Mouse (Mus musculus) layer of hippocampus, postnatal 36 days (tissue): Measurements from ENCODE around the gene Gm28036. TPM values are rescaled to one million over a fixed set of nuclear protein-coding genes. Genes with fewer than 3 reads are reported as not detected.
"Not testable (repeated sequence)": the region's sequence is repeated elsewhere in the genome, so short reads cannot be mapped to it uniquely, and the experiment has no call there.

Source experiments
- DNase-seq, 2 experiments: peaks; one replicate each; pipeline ENCODE4 v3.0.0; 2022
- total RNA-seq, 2 experiments: library from RNA; stranded (reverse); gene quantifications; 2 replicates each; pipeline ENCODE4 v1.2.3; 2021

The Gm28036 gene
- total RNA-seq: 10 to 100 TPM; 23.6 to 23.8 TPM

DNA sequence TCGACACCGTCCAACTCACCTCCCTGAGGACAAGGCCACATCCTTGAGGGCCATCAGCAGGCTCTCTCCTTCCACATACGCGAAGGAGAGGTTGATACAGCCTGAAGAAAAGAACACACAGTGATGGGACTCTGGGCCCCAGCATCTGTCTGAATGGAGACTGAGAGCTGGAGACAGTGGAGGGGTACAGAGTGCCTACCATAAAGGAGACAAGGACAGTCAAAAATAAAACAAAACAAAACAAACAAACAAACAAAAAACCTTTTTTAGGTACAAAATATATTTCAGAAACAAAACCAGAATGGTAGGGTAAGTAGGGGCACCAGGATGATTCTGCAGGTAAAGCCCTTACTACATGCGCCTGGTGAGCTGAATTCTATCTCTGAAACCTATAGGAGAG lies at the start of gene Gm28036:
TSS of gene Gm28036 (minus strand) at position 101 of the 400 bp plus-strand sequence.
- no peak for DNase-seq

DNA sequence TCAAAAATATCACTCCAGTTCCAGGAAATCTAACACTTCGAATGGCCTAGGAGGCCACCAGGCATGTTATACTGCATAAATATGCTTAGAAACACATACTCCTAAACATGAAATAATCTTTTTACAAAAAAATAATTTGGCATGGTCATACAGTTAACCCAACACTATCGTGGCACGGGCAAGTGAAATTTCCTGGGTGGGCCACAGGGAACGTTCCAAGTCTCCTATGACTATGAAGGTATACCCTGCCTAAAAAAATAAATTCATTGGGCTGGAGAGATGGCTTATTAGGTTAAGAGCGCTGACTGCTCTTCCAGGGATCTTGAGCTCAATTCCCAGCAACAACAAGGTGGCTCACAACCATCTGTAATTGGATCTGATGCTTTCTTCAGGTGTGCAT lies 39.7 kb upstream of the Gm28036 start:
- DNase-seq: no peak

DNA sequence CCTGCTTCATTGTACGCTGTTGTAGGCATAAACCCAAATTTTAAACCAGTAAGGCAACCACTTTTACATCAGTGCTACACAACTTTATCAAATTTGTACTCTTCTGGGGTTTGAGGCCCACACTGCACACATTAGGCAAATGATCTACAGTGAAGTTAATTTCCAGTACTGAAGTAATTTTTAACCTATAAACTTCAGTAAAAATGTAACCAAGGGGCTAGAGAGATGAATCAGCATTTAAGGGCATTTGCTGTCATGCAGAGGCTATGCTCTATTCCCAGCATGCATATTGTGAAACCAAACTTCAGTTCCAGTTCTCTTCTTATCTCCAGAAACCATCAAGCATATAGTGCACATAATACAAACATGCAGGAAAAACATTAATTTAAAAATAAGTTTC lies 38.6 kb upstream of the Gm28036 start:
- DNase-seq: no peak

DNA sequence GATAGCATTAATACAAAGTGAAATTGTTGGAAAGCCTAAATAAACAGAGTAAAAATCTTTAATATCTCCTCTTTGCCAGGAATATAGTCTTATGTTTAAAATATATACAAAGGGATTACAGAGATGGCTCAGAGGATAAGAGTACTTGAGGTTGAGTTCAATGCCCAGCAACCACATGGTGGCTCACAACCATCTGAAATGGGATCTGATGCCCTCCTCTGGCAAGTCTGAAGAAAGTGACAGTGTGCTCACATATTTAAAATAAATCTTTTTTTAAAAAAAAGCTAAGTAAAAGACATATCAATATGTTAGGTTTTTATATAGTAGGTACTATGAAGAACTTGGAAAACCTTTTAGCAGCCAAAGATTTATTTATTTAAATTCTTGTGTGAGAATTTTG lies 24.6 kb upstream of the Gm28036 start:
- DNase-seq: no peak

DNA sequence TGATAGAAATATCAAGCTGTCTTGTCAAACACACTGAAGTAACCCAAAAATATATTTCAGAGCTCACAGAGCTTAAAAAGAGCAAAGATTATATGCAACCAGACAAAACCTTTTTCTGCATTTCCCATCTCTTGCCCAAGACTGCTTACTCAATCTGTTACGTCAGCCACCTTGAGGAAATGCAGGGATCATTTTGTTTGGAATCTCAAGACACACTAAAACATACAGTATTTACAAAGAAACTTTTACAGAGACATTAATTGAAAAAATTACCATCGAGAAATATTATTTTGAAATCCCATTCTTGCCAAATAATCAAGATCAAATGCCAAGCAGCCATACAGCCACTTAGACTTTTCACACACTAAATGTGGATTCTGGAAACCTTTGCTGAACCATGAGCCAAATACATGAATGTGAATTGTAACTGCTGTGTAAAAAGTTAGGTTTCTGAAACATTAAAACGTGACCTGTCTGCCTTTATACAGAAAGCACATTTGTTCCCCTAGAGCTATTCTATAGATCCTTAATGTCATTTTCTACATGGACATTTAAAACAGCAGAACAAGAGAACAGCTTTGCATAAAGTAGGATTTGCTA lies 20.5 kb upstream of the Gm28036 start:
- DNase-seq: no peak

DNA sequence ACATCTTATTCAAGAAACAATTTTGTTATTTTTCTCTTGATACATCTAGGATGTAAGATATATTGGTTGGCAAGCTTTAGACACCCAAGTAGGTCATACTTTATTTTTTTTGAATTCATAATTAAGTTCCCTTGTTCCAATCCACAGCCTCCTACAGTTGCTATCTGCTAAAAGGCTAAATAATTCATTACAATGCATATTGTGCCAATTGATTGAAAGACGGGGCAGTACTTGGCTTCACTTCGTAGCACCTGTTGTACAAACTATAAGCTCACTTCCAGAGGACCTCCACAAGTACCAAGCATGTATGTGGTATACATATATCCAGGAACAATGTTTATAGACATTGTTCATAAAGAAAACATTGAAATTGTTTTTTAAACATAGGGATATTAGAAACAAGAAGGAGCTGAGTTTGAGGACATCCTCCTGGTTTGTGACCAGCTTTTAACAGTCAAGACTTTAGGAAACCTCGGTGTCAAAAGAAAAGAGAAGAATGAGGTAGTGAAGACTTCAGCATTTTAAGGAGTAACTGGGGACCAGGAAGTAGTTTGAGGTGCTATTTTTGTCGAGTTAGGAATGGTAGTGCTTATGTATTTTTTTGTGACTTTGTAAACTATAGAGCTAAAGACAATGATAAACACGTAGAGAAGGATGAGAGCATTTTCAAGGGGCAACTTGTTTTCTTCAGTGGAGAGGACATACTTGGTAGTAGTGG lies 19.5 kb upstream of the Gm28036 start:
- no peak for DNase-seq

DNA sequence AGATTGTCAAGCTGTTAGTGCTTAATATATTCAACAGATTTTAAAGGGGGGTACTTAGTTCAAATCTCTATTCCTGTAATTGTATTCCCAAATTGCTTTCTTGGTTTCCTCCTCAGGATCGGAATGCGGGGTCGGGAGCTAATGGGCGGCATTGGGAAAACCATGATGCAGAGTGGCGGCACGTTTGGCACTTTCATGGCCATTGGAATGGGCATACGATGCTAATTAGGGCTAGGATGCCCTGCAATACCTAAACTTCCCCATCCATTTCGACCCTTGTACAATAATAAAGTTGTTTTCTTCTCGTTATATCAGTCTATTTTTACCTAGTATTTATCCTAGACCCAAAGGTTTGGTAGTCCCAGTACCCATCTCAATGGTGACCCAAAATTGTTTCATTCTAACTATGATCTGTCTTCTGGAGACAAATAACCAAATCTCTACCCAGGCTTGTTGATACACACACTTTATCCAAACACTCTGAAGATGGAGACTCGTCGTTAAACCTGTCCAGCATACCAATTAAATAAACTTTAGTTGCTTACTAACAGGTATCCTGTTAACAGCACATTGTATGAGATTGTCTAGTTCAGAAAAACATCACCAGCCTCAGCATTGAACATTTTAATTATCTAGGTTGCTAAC lies 18.7 kb upstream of the Gm28036 start:
- DNase-seq: no peak

DNA sequence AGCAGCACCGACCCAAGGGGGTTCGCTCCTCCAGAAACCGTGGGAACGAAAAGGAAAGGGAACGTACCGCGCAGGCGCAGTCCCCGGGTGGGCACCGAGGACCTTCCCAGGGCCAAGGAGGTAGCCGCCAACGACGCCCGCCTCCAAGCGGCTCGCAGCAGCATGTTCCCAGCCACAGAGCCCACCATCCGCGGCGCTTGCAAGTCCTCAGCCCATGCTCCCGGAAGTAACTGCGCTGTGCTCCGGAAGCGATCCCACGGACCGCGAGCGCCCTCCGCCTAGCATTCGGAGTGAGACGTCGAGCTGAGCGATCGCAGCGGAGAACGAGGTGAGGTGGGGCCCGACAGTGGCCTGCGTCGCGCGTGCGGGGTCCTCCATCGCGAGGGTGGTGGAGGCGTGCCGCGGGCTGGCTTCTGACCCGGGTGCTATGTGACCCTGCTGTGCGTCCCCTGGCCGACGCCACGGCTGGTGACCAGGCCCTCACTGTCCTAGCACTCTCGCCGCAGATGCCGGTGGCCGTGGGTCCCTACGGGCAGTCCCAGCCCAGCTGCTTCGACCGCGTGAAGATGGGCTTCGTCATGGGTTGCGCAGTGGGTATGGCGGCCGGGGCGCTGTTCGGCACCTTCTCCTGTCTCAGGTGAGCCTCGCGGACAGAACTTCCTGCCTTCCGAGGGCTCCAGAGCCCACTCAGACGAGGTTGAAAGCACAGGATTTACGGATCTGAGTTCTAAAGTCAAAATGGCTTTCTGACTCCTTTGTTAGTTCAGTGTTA lies 17.2 kb upstream of the Gm28036 start, which contains the start of the genes Romo1 and Nfs1:
TSS of gene Romo1 (plus strand) at position 87 of the 772 bp plus-strand sequence.
TSS of gene Nfs1 (minus strand) at position 234 of the 772 bp plus-strand sequence.
- DNase-seq: peak; percentile 90 to 93

DNA sequence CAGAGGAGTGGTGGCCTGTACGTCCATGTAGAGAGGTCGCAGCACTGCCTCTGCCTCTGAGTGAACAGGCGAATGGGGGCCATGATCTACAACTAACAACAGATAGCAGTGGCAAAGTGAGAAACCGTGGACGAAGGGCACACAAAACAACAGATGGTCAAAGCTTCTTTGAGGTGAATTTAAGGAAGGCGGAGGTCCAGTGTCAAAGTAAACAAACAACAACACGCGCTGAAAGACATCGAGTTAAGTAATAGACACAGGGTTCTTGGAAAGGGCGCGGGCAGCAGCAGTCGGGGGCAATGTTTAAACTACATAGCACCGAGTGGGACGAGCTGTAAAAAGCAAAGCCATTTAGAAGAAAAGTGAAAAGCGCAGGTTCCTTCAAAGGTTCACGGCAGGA lies 16.5 kb upstream of the Gm28036 start:
- no peak for DNase-seq

DNA sequence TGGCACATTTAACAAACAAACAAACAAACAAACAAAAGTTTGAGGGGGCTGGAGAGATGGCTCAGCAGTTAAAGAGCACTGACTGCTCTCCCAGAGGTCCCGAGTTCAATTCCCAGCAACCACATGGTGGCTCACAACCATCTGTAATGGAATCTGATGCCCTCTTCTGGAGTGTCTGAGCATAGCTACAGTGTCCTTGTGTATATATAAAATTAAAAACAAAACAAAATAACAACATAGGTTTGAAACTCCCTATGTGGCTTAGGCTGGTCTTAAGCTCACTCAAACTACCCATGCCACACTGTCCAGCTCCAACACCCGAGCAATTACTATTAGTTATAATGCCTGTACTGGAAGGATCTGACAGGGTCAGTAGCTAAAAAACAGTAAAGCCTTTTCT lies 15.9 kb upstream of the Gm28036 start:
- no peak for DNase-seq

DNA sequence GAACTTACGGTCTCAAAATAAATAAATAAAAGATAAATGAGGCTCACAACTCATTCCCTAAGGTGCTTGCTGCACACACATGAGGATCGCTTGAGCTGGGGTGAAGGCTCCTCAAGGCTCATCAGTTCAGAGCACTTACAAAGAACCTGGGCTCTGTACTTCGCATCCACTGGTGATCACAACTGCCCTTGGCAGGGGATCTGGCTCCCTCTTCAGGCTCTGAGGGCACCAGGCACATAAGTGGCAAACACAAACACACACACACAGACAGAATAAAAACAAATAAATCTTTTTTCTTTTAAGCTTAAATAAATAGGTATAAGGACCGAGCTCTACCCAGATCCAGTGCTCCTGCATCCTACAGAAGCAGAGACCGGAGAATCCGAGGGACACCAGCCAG lies 8.8 kb upstream of the Gm28036 start:
- DNase-seq: no peak

DNA sequence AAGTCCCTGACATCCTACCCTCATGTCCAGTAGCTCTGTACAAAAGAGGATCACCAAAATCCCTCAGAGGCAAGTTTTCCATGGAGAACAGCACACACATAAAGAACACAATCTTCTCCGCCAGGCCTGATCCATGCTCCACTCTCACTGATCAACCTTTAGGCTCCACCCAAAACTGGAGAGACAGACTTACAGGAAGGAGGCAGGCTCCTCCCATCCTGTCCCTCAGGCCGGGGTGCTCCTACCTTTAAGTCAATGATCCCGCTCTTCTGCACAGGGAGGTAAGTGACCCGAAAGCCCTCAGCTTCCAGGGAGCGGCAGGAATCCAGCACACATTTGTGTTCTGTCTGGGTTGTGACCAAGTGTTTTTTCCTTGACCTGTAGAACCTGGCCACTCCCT lies 7.3 kb upstream of the Gm28036 start:
- DNase-seq: no peak

DNA sequence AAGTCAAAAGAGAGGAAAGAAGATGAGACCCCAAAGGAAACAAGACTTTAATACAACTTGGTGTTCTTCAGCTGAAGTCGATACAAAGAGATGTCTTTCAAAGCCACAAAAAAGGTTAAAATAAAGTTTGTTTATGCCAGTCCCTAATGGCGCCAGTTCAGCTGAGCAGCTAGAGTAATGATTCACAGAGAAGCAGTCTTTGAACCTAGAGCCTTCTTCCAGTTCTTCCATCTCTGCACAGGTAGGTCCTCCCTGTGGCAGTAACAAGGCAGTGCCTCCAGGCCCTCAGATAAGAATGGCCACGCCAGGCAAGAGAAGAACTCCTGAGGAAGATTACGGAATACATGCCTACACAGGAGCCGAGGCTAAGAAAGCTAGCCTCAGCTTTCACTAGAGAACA lies 3.2 kb downstream of the Gm28036 start:
- no peak for DNase-seq

DNA sequence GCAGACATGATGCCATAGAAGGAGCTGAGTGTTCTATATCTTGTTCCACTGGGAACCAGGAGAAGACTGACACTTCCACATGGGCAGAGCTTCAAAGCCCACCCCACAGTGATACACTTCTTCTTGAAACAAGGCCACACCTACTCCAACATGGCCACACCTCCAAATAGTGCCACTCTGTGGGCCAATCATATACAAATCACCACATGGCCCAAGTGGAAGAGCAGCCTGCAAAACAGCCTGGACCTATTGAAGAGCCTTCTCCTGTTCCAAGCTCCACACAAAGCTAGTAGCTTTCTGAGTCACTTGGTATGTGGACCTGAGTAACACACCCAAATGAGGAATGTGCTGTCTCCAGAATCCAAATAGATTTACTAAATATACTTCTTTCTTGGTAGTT lies 7.3 kb downstream of the Gm28036 start:
- no peak for DNase-seq

DNA sequence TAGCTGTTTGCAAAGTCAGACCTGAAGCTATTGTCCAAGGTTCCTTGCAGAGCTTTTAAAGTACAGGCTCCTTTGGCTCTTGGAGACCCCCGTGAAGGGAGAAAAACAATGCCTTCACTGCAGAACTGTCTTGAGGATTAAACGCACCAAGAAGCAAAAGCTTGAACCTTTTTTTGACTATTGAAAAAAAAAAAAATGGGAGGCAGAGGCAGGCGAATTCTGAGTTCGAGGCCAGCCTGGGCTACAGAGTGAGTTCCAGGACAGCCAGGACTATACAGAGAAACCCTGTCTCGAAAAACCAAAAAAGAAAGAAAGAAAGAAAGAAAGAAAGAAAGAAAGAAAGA lies 14.8 kb downstream of the Gm28036 start:
- DNase-seq: not testable (repeated sequence)

DNA sequence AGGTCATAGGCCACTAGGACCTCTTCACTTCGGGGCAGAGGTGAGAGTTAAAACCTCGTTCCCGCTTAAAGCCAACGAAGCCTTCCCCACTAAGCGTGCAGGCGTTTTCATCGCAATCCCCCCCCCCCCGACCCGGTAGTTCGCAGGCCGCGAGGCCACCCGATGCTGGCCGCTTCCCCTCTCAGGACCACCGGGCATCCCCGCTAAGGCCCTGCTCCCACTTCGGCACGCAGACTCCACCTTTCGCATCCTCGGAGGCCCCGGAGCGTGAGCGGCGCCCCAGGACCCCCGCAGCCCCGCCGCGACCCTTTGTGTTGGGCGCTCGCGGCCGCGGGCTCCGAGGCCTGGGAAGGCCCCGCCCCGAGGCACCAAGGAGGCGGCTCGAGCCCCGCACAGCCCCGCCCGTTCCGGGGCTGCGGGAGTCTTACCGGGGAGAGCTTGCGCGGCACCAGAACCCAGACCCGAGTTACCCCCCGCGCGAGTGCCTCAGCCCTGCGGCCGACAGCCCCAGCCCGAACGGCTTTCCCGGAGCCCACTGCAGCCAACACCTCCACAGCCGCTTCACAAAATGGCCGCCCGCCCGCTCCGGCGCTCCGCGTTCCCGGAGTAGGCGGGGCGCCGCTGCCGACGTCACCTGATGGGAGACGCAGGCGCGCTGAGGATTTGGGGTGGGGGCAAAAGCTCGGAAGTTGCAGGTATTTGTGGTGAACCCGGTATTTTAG lies 15.4 kb downstream of the Gm28036 start, which contains the start of the genes Cpne1 and Rbm12:
TSS of gene Cpne1 (minus strand) at position 608 of the 722 bp plus-strand sequence.
TSS of gene Rbm12 (minus strand) at position 621 of the 722 bp plus-strand sequence.
- peak; percentile 90 to 93 for DNase-seq

DNA sequence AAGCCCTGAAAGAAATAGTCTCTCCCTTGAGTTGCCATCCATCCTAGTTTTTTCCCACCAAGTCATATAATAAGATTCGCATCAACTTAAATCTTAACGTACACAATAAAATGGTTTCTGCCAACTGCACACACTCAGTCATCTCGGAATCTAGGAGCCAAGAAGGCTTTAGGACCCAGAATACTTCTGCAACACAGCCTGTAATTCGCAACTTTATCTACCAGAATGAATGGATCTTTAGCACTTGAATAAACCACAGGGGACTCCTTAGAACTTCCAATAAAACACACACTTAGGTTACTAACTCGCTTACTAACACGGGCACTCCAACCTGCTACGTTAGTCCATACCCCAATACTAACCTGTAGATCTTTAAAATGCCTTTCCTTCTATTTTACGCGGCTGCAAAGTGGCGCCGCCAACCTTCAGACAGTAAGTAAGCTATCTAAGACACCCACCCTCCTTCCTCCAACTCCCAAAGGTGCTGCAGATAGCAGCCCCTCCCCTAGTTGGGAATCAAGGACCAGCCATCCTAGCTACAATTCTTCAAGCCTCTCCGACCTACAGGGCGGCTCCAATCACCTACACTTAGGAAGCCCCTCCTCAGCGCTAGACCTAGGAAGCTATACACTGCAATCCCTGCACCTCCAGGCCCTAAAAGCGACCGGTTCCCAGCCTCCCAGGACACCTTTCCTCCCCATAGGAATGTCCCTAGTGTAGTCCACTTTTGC lies 16.1 kb downstream of the Gm28036 start:
- DNase-seq: peak in 1 of 2 experiments; percentile 9

DNA sequence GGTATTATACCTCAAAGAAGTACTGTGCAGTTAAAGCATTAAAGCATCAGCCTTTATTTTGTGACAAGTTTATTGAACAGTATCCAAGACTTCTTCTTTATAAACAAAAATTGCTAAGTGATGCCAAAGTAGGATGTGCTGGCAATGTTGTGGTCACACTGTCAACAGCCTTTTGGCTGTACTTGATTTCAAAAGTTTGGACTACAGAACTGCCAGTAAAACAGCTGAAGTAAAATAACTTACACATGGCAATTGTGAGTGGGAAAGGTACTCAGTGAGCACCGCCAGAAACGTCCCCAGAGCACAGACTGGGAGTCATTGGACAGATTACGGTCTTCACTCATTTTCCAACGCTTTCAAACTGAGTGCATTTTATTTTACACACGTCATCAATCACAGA lies 35.0 kb downstream of the Gm28036 start:
- no peak for DNase-seq

DNA sequence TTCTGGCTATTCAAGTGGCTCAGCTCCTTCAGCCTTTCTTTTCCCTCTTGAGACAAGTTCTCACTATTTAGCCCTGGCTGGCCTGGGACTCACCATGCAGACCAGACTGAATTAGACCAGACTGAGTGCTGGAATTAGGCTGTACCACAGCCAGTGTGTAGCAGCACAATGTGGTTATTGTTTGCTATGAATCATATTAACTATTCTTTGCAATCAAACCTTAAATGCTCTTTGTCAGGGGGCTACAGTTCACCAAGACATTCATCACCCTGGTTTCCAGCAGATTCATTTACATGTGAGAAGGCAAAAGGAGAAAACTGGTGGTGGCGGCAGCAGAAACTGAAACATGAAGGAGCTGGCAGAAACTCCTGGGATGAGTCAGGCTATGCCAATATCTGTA lies 37.1 kb downstream of the Gm28036 start:
- no peak for DNase-seq

DNA sequence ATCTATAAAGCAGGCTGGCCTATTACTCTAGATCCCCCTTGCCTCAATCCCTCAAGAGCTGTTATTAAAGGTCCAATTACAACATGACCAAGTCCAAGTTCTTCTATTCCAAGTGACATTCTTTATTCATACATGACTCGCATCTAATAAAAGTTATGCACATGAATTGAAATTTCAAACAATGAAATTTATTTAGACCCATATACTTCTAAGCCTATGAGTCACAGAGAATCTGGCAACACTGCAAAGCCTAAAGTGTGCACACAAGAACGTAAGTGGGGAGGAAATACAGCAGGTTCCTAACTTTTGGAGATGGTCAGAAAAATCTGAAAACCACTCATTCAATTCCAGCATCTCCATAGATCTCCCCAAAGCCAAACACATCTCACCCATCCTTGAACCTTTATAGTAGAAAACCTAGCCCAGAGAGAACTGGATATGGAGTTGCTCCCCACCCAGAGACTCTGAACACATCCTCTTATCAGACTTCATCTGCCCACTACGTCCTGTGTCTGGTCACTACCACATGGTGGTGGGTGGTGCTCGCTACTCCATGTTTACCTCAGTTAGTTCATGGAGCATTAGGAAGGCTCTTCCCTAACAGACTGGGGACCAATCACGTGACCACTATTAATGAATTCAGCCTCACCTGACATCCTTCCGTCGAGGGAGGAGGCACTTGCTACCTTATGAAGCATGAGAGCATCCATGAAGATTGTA lies 39.3 kb downstream of the Gm28036 start:
- DNase-seq: no peak

DNA sequence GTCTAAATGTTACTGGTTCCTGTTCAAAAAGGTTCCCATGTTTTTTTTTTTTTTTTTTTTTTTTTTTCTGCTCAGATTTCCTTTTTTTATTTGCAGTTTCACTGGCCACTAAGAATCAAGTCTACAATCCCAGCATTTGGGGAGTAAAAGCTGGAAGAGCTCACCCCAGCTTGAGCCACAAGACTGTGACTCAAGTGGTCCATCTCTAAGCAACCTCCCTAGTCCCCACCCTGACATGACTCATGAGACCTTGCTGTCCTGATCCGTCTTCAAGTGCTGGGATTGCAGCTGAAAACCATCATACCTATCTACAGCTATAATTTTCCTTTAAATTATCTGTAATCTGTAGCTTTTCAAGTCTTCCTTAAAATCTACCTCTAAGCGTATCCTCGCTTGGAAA lies 42.4 kb downstream of the Gm28036 start:
- DNase-seq: no peak
